Mouse (Mus musculus) liver, embryonic 11.5 days (tissue): ENCODE measurements around the gene Lysmd2. TPM values are rescaled to one million over a fixed set of nuclear protein-coding genes. Genes with fewer than 3 reads are reported as not detected.

Experiments
- ATAC-seq: fragments of 200-750 bp; cut with Nextera tagmentation; replicated peaks from 2 replicates; pipeline ENCODE4 v1.8.0; 2017; ENCODE audit warnings: moderate number of reproducible peaks, mild to moderate bottlenecking, moderate TSS enrichment, moderate library complexity; ENCODE audit not compliant: low FRiP score
- DNase-seq: peaks from one replicate; pipeline ENCODE4 v3.0.0-alpha.2; 2017; ENCODE audit warnings: low spot score
- H3K27ac ChIP-seq: fragments of 300-500 bp; sonication (generic); 2 replicates; pipeline ENCODE4 v1.5.1; 2014; ENCODE audit warnings: mild to moderate bottlenecking, low read depth, low read length, control low read depth
- H3K27me3 ChIP-seq: fragments of 300-500 bp; sonication (generic); replicated peaks from 2 replicates; pipeline ENCODE4 v1.6.1; 2014; ENCODE audit warnings: low read length, mixed read lengths; ENCODE audit not compliant: control insufficient read depth, insufficient read depth
- H3K36me3 ChIP-seq: fragments of 300-500 bp; sonication (generic); 2 replicates; pipeline ENCODE4 v1.6.1; 2014; ENCODE audit warnings: mild to moderate bottlenecking, low read length, moderate library complexity, mixed read lengths; ENCODE audit not compliant: control insufficient read depth, insufficient read depth
- H3K4me1 ChIP-seq: fragments of 300-500 bp; sonication (generic); replicated peaks from 2 replicates; pipeline ENCODE4 v1.6.1; 2014; ENCODE audit warnings: low read length, mixed read lengths; ENCODE audit not compliant: control insufficient read depth, insufficient read depth
- H3K4me2 ChIP-seq: fragments of 300-500 bp; sonication (generic); 2 replicates; pipeline ENCODE4 v1.6.1; 2014; ENCODE audit warnings: mild to moderate bottlenecking, control low read depth, moderate library complexity
- H3K4me3 ChIP-seq: fragments of 300-500 bp; sonication (generic); 2 replicates; pipeline ENCODE4 v1.5.1; 2014; ENCODE audit warnings: low read depth, low read length, control low read depth
- H3K9ac ChIP-seq: fragments of 300-500 bp; sonication (generic); 2 replicates; pipeline ENCODE4 v1.6.1; 2014; ENCODE audit warnings: low read depth, low read length, control low read depth
- H3K9me3 ChIP-seq: fragments of 300-500 bp; sonication (generic); 2 replicates; pipeline ENCODE4 v1.6.1; 2016; ENCODE audit warnings: low read length, inconsistent platforms, mixed read lengths; ENCODE audit not compliant: control insufficient read depth
- WGBS: fragments of 180-500 bp; shearing (Covaris S2); extraction: QIAGEN DNeasy Blood & Tissue Kit; methylation state at CpG from one replicate; pipeline ENCODE4 v1.1.7; 2014; 5-methylcytosine and 5-hydroxymethylcytosine counted together
- polyA plus RNA-seq: library from polyadenylated mRNA; unstranded; fragments of >200 nt; fragmentation: Nextera tagmentation; extraction: Ambion mirVana; gene quantifications from 2 replicates; pipeline ENCODE4 v1.2.1, GENCODE M21; 2014

Lysmd2 gene
- polyA plus RNA-seq, 1 experiment from 2014 or later = 10.1 TPM

GRCm38 (mm10) chr9:75679629-75680028 is 54.1 kb downstream of the Lysmd2 start:
- no peaks in the 10 kb centered on the region for H3K9me3 ChIP-seq
- peaks cover 4% of the 10 kb centered on the region; the same call in 1 of the 2 replicates for H3K27me3 ChIP-seq
- ATAC-seq (no peak), DNase-seq (no peak)
- 69% methylated on average over 4 of the region's 4 CpGs for WGBS
- no peaks in the 10 kb centered on the region for H3K36me3 ChIP-seq
- no peak overlapping the region for H3K27ac ChIP-seq
- no peak overlapping the region for H3K9ac ChIP-seq
- H3K4me1 ChIP-seq = no peaks in the 10 kb centered on the region
- no peak overlapping the region for H3K4me2 ChIP-seq
- no peak overlapping the region for H3K4me3 ChIP-seq

GRCm38 (mm10) chr9:75680606-75681005 is 55.1 kb downstream of the Lysmd2 start:
- ATAC-seq (no peak), DNase-seq (no peak)
- no peaks in the 10 kb centered on the region for H3K9me3 ChIP-seq
- 90% methylated on average over 5 of the region's 5 CpGs for WGBS
- H3K27ac ChIP-seq = no peak overlapping the region
- H3K27me3 ChIP-seq = peaks cover 4% of the 10 kb centered on the region; the same call in 1 of the 2 replicates
- H3K4me2 ChIP-seq = no peak overlapping the region
- no peaks in the 10 kb centered on the region for H3K36me3 ChIP-seq
- H3K4me1 ChIP-seq = no peaks in the 10 kb centered on the region
- H3K9ac ChIP-seq = no peak overlapping the region
- H3K4me3 ChIP-seq = no peak overlapping the region

- ATAC-seq = peak; percentile 70
- WGBS = 13% methylated on average over 42 of the region's 42 CpGs
- Histone ChIP-seq H3K36me3 (no peaks in the 10 kb centered on the region), H3K4me2 (peak within 1 kb of the TSS; percentile 40), H3K4me1 (no peaks in the 10 kb centered on the region), H3K4me3 (no peak within 1 kb of the TSS), H3K27ac (no peak within 1 kb of the TSS), H3K27me3 (peaks cover 4% of the 10 kb centered on the region; the same call in 1 of the 2 replicates), H3K9ac (no peak within 1 kb of the TSS), H3K9me3 (no peaks in the 10 kb centered on the region)
- DNase-seq = peak; percentile 75
These were observed 58.1 kb downstream of the Lysmd2 start, which contains the start of gene Scg3 for GRCm38 (mm10) chr9:75683426-75684191. Gene Scg3 (minus strand): TSS chr9:75684056.

GRCm38 (mm10) chr9:75684292-75684691 is 58.8 kb downstream of the Lysmd2 start:
- H3K4me2 ChIP-seq = peak overlapping the region; percentile 40
- 68% methylated on average over 4 of the region's 4 CpGs for WGBS
- H3K27me3 ChIP-seq = peaks cover 4% of the 10 kb centered on the region; the same call in 1 of the 2 replicates
- ATAC-seq = no peak
- no peak overlapping the region for H3K4me3 ChIP-seq
- H3K9ac ChIP-seq = no peak overlapping the region
- H3K9me3 ChIP-seq = no peaks in the 10 kb centered on the region
- DNase-seq = no peak
- no peak overlapping the region for H3K27ac ChIP-seq
- H3K36me3 ChIP-seq = no peaks in the 10 kb centered on the region
- no peaks in the 10 kb centered on the region for H3K4me1 ChIP-seq

GRCm38 (mm10) chr9:75684772-75685171 is 59.2 kb downstream of the Lysmd2 start:
- no peak for DNase-seq
- H3K4me2 ChIP-seq = no peak overlapping the region
- no peaks in the 10 kb centered on the region for H3K9me3 ChIP-seq
- no peak for ATAC-seq
- no peaks in the 10 kb centered on the region for H3K4me1 ChIP-seq
- no peaks in the 10 kb centered on the region for H3K36me3 ChIP-seq
- H3K4me3 ChIP-seq = no peak overlapping the region
- H3K27ac ChIP-seq = no peak overlapping the region
- no peak overlapping the region for H3K9ac ChIP-seq
- 66% methylated on average over 3 of the region's 3 CpGs for WGBS
- H3K27me3 ChIP-seq = peaks cover 4% of the 10 kb centered on the region; the same call in 1 of the 2 replicates

Other genes with a start within 250 kb of the Lysmd2 start
- 61.0 and 64.4 TPM in 2 replicates for gene Mapk6, start 215.7 kb upstream of the Lysmd2 start, polyA plus RNA-seq
- 39.0 and 39.4 TPM in 2 replicates for gene Leo1, start 184.2 kb upstream of the Lysmd2 start, polyA plus RNA-seq
- gene Tmod3, start 66.1 kb upstream of the Lysmd2 start, polyA plus RNA-seq = 63.2 and 63.6 TPM in 2 replicates
- gene Tmod2, start 14.4 kb upstream of the Lysmd2 start, polyA plus RNA-seq = 2.8 and 3.1 TPM in 2 replicates
- 0.08 and 0.38 TPM in 2 replicates for gene Scg3, start 58.3 kb downstream of the Lysmd2 start, polyA plus RNA-seq
- 3.8 and 4.6 TPM in 2 replicates for gene Bmp5, start 149.6 kb downstream of the Lysmd2 start, polyA plus RNA-seq